Mouse (Mus musculus) stomach, postnatal 0 days (tissue): Measurements from ENCODE around the gene Slc35f1.

Source experiments
- CTCF ChIP-seq: IDR thresholded peaks from 2 replicates; pipeline ENCODE4 v1.5.1; 2016; ENCODE audit warnings: antibody characterized with exemption, low read depth, mild to moderate bottlenecking, moderate library complexity
- EP300 ChIP-seq: optimal IDR thresholded peaks from 2 replicates; pipeline ENCODE3; 2016; ENCODE audit warnings: antibody characterized with exemption

DNA sequence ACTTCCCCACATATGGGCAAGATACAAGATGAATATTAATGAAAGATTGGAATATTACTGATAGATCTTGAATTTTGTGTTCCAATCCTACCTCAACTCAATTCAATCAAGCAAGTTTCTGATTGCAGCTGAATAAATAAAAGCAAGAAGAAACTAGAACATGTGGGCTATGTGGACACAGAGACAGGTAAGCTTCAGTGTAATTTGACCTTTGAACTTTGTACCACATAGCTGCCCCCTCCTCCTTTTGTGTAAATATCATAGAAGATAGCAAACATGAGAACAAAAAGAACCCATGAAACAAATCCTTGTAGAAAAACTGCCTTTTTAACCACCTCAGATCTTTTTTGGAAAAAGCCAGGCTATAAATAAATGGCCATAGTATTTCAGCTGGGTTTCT, 180.8 kb downstream of the Slc35f1 start:
- TF ChIP-seq EP300 (no peak), CTCF (no peak)
